Mouse (Mus musculus) hindbrain, postnatal 0 days (tissue): ENCODE data around the gene Yipf4. TPM values are rescaled to one million over a fixed set of nuclear protein-coding genes. Genes with fewer than 3 reads are reported as not detected.
A peak's percentile ranks its signal among the peaks of the same experiment; 100 is the strongest.

ENCODE experiments used
- ATAC-seq: fragments of 200-750 bp; cut with Nextera tagmentation; 2 replicates; pipeline ENCODE4 v1.8.0; 2017; ENCODE audit warnings: mild to moderate bottlenecking, moderate TSS enrichment, moderate library complexity
- DNase-seq: peaks from one replicate; pipeline ENCODE4 v3.0.0-alpha.2; 2015; ENCODE audit warnings: low spot score
- H3K27ac ChIP-seq: fragments of 300-500 bp; sonication (generic); 2 replicates; pipeline ENCODE4 v1.5.1; 2014; ENCODE audit warnings: mild to moderate bottlenecking
- H3K27me3 ChIP-seq: fragments of 300-500 bp; sonication (generic); 2 replicates; pipeline ENCODE4 v1.6.1; 2014; ENCODE audit warnings: low read length, mixed read lengths; ENCODE audit not compliant: insufficient read depth
- H3K36me3 ChIP-seq: fragments of 300-500 bp; sonication (generic); 2 replicates; pipeline ENCODE4 v1.6.1; 2014; ENCODE audit warnings: low read length, mixed read lengths; ENCODE audit not compliant: insufficient read depth
- H3K4me1 ChIP-seq: fragments of 300-500 bp; sonication (generic); 2 replicates; pipeline ENCODE4 v1.6.1; 2014; ENCODE audit warnings: antibody characterized with exemption, low read length, mixed read lengths; ENCODE audit not compliant: insufficient read depth
- H3K4me2 ChIP-seq: fragments of 300-500 bp; sonication (generic); 2 replicates; pipeline ENCODE4 v1.6.1; 2014; ENCODE audit warnings: low read depth, mild to moderate bottlenecking, low read length, moderate library complexity, mixed read lengths
- H3K4me3 ChIP-seq: fragments of 300-500 bp; sonication (generic); 2 replicates; pipeline ENCODE4 v1.5.1; 2014; ENCODE audit warnings: low read length
- H3K9ac ChIP-seq: fragments of 300-500 bp; sonication (generic); replicated peaks from 2 replicates; pipeline ENCODE4 v1.6.1; 2014; ENCODE audit warnings: mild to moderate bottlenecking, low read length, moderate library complexity, mixed read lengths
- H3K9me3 ChIP-seq: fragments of 300-500 bp; sonication (generic); 2 replicates; pipeline ENCODE4 v1.6.1; 2016; ENCODE audit warnings: low read length, mixed read lengths
- CTCF ChIP-seq: IDR thresholded peaks from 2 replicates; pipeline ENCODE4 v1.5.1; 2016; ENCODE audit warnings: antibody characterized with exemption, control low read depth, low read depth
- WGBS: fragments of 180-500 bp; shearing (Covaris S2); extraction: QIAGEN DNeasy Blood & Tissue Kit; methylation state at CpG from one replicate; pipeline ENCODE4 v1.1.7; 2014; 5-methylcytosine and 5-hydroxymethylcytosine counted together
- polyA plus RNA-seq: library from polyadenylated mRNA; unstranded; fragments of >200 nt; fragmentation: Nextera tagmentation; extraction: Ambion mirVana; gene quantifications from 2 replicates; pipeline ENCODE4 v1.2.1, GENCODE M21; 2015
- total RNA-seq: library from RNA; depleted of rRNA; stranded (reverse); fragments of >200 nt; gene quantifications from 2 replicates; pipeline ENCODE4 v1.2.3, GENCODE M21; 2014

The Yipf4 gene
- total and polyA plus RNA-seq, 2 experiments from 2014 or later: 43.3 to 53.5 TPM

- no peak for TF ChIP-seq CTCF
- no peaks in the 10 kb centered on the region for H3K9me3 ChIP-seq
- no peaks in the 10 kb centered on the region for H3K36me3 ChIP-seq
- no peaks in the 10 kb centered on the region for H3K27me3 ChIP-seq
- ATAC-seq (no peak), DNase-seq (no peak)
- 83% methylated on average over 8 of the region's 8 CpGs for WGBS
- no peak overlapping the region for H3K4me2 ChIP-seq
- no peak overlapping the region for H3K27ac ChIP-seq
- H3K9ac ChIP-seq: no peak overlapping the region
- no peaks in the 10 kb centered on the region for H3K4me1 ChIP-seq
- no peak overlapping the region for H3K4me3 ChIP-seq
These were observed 33.8 kb downstream of the Yipf4 start for GRCm38 (mm10) chr17:74522797-74523723.

- Histone ChIP-seq H3K27me3 (no peaks in the 10 kb centered on the region), H3K4me3 (no peak overlapping the region), H3K4me2 (no peak overlapping the region), H3K36me3 (no peaks in the 10 kb centered on the region), H3K9me3 (no peaks in the 10 kb centered on the region), H3K27ac (no peak overlapping the region), H3K4me1 (peaks cover 3% of the 10 kb centered on the region; the same call in 1 of the 2 replicates), H3K9ac (no peak overlapping the region)
- no peak for DNase-seq
- no peak for TF ChIP-seq CTCF
- ATAC-seq: no peak
- 95% methylated on average over 2 of the region's 2 CpGs for WGBS
These were observed 36.8 kb downstream of the Yipf4 start for GRCm38 (mm10) chr17:74526117-74526516.

- WGBS: 88% methylated on average over 9 of the region's 9 CpGs
- H3K27me3 ChIP-seq: no peaks in the 10 kb centered on the region
- ATAC-seq: no peak
These were observed 37.7 kb downstream of the Yipf4 start for GRCm38 (mm10) chr17:74526806-74527653.

GRCm38 (mm10) chr17:74527729-74528607 is 38.7 kb downstream of the Yipf4 start, which contains the start of gene Birc6:
Gene Birc6, plus strand, starts transcription at chr17:74528295.
- Histone ChIP-seq H3K27ac (peak within 1 kb of the TSS; percentile 98), H3K4me1 (peaks cover 3% of the 10 kb centered on the region; the same call in 1 of the 2 replicates), H3K4me3 (peak within 1 kb of the TSS; percentile 100), H3K36me3 (no peaks in the 10 kb centered on the region), H3K4me2 (peak within 1 kb of the TSS; percentile 81), H3K9ac (peak within 1 kb of the TSS; percentile 97), H3K9me3 (no peaks in the 10 kb centered on the region), H3K27me3 (no peaks in the 10 kb centered on the region)
- 0 out of 2 replicates have a peak, but pooled peaks have one; percentile 19 for TF ChIP-seq CTCF
- peak; percentile 98 for ATAC-seq
- WGBS: under 1% methylated on average over 69 of the region's 71 CpGs
- DNase-seq: peak; percentile 100

More at GRCm38 (mm10) chr17:74526806-74527653, 37.7 kb downstream of the Yipf4 start:
- H3K9me3 ChIP-seq: no peaks in the 10 kb centered on the region
- H3K4me1 ChIP-seq: peaks cover 3% of the 10 kb centered on the region; the same call in 1 of the 2 replicates
- peak overlapping the region; percentile 97 for H3K9ac ChIP-seq
- no peak for DNase-seq
- H3K4me3 ChIP-seq: peak overlapping the region; percentile 100
- no peak for TF ChIP-seq CTCF
- H3K27ac ChIP-seq: peak overlapping the region; percentile 98
- H3K4me2 ChIP-seq: peak overlapping the region; percentile 58
- no peaks in the 10 kb centered on the region for H3K36me3 ChIP-seq

- Histone ChIP-seq H3K4me2 (peak overlapping the region; percentile 81), H3K36me3 (no peaks in the 10 kb centered on the region), H3K9me3 (no peaks in the 10 kb centered on the region), H3K27ac (peak overlapping the region; percentile 98), H3K9ac (peak overlapping the region; percentile 97), H3K4me3 (peak overlapping the region; percentile 100), H3K4me1 (peaks cover 3% of the 10 kb centered on the region; the same call in 1 of the 2 replicates), H3K27me3 (no peaks in the 10 kb centered on the region)
- WGBS: under 1% methylated on average over 67 of the region's 72 CpGs
- DNase-seq (peak; percentile 22), ATAC-seq (peak; percentile 55)
- TF ChIP-seq CTCF: no peak
These were observed 39.6 kb downstream of the Yipf4 start for GRCm38 (mm10) chr17:74528648-74529532.
